Mouse (Mus musculus) frontal cortex, adult (tissue): Measurements from ENCODE around the gene Raly.
"Not testable (repeated sequence)": the region's sequence is repeated elsewhere in the genome, so short reads cannot be mapped to it uniquely, and the experiment has no call there.

Source experiments
- ATAC-seq: cut with Nextera tagmentation; 2 replicates; pipeline ENCODE4 v1.9.2; 2017; ENCODE audit warnings: mild to moderate bottlenecking, moderate library complexity, mixed read lengths; ENCODE audit not compliant: low TSS enrichment

The Raly gene

GRCm38 (mm10) chr2:154836537-154836936, 45.6 kb downstream of the Raly start:
- no peak for ATAC-seq

GRCm38 (mm10) chr2:154848086-154848485, 57.2 kb downstream of the Raly start:
- no peak for ATAC-seq

- peak; percentile 55; the same call in 1 of the 2 replicates for ATAC-seq
Measured at GRCm38 (mm10) chr2:154855383-154855782, 64.5 kb downstream of the Raly start.

- peak; percentile 87 for ATAC-seq
Measured at GRCm38 (mm10) chr2:154863672-154864071, 72.8 kb downstream of the Raly start.

GRCm38 (mm10) chr2:154865696-154866095, 74.8 kb downstream of the Raly start:
- ATAC-seq = no peak

- ATAC-seq = no peak
Measured at GRCm38 (mm10) chr2:154868106-154868505, 77.2 kb downstream of the Raly start.

- no peak for ATAC-seq
Measured at GRCm38 (mm10) chr2:154869954-154870641, 79.2 kb downstream of the Raly start.

GRCm38 (mm10) chr2:154876621-154877020, 85.7 kb downstream of the Raly start:
- ATAC-seq = no peak

GRCm38 (mm10) chr2:154891585-154891984, 100.7 kb downstream of the Raly start:
- no peak for ATAC-seq

- ATAC-seq = peak; percentile 100
Measured at GRCm38 (mm10) chr2:154892201-154893044, 101.5 kb downstream of the Raly start, which contains the start of gene Eif2s2. Eif2s2 (minus strand) TSS chr2:154892935.

GRCm38 (mm10) chr2:154893045-154893385, 102.1 kb downstream of the Raly start:
- peak; percentile 39 for ATAC-seq

GRCm38 (mm10) chr2:154893548-154893947, 102.7 kb downstream of the Raly start:
- no peak for ATAC-seq

GRCm38 (mm10) chr2:154899004-154899403, 108.1 kb downstream of the Raly start:
- not testable (repeated sequence) for ATAC-seq

GRCm38 (mm10) chr2:154899412-154899811, 108.5 kb downstream of the Raly start:
- not testable (repeated sequence) for ATAC-seq

- ATAC-seq = no peak
Measured at GRCm38 (mm10) chr2:154902111-154902510, 111.2 kb downstream of the Raly start.

- no peak for ATAC-seq
Measured at GRCm38 (mm10) chr2:154905796-154906195, 114.9 kb downstream of the Raly start.

GRCm38 (mm10) chr2:154908223-154908622, 117.3 kb downstream of the Raly start:
- ATAC-seq = not testable (repeated sequence)

- ATAC-seq = no peak
Measured at GRCm38 (mm10) chr2:154909789-154910188, 118.9 kb downstream of the Raly start.

GRCm38 (mm10) chr2:154915922-154916541, 125.1 kb downstream of the Raly start:
- ATAC-seq = no peak

- ATAC-seq = no peak; the same call in 1 of the 2 replicates
Measured at GRCm38 (mm10) chr2:154916547-154916946, 125.7 kb downstream of the Raly start.
